Mouse (Mus musculus): Measurements from ENCODE around the gene Dio2.

Gene Dio2

DNA sequence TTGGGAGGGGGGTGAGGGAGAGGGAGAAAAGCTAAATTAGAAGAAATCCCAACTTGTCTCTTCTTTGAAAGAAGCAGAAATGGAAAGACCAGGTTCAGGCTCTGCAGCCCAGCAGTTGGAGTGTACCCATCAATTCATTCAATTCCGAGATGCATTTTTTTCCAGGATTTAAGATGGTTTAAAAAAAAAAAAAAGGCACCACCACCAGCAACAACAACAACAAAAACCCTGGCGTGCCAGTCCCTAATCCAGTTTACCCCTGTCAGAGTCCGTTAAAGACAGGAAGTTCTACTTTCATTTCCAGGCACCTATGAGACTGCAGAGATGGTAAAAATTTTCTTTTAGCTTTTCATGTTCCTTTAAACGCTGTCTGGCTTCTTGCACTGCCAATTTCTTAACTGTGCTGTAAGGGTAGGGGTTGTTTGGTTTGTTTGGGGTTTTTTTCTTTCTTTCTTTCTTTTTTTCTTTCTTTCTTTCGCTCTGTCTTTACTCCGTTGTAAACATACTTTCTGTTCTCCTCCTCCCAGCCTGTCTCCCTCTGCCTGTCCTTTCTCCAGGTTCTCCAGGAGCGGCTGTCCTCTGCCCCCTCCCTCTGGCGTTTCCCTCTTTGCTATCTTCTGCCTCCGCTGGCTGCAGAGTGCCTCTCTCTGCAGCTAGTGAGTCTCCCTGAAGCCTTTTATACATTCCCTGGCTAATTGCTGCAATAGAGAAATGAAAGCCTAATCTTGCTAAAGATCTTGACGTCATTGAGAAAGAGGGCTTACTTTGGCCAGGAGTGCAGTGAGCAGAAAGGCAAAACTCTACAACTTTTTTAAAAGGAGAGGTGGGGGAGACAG, at the start of gene Dio2:
TSS of gene Dio2 (minus strand) at position 51 of the 836 bp plus-strand sequence.
- DNase-seq (ENCODE audit: low read depth), result no peak

DNA sequence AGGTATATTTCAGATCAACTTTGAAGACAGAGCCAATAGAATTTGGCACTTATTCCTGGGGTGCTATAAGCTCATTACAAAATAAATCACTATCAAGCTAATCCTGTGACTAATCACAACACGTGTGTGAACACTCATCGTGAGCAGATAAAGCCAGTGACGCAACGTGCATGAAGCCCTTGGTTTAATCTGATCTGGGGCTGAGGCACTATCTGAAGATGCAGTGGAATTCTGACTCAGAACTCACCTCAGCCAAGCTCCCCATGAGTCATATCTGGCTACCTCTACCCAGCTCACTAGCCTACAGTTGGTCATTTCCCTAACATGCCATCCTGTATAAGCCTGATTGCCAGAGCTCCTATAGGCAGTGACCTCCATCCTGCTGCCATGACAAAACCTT, 43.2 kb upstream of the Dio2 start:
- DNase-seq (ENCODE audit: low read depth), result no peak

DNA sequence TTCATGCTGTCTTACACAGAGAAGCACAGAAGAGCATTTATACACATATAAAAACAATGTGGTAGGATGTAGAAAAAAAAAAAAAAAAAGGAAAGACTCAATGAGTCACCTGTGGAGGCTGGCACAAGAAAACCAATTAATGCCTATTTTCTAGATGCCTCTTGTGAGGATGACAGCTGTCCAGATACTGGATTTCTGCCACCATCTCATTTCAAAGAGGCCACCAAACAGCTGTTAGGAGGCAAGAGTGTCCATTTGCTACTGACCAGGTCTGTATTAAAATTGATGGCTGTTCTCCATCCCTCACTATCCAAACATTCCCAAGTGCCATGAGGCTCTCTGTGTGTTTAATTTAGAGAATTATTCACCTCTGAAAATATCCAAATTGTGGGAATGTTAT, 6.5 kb upstream of the Dio2 start:
- DNase-seq (ENCODE audit: low read depth), result no peak

- DNase-seq (ENCODE audit: low read depth), result no peak
These were observed 5.4 kb upstream of the Dio2 start for GRCm38 (mm10) chr12:90743633-90744032.

- peak; percentile 37 for DNase-seq (ENCODE audit: low read depth)
These were observed 2.2 kb upstream of the Dio2 start for GRCm38 (mm10) chr12:90740468-90740867.

- no peak for DNase-seq (ENCODE audit: low read depth)
These were observed 306 bp downstream of the Dio2 start for GRCm38 (mm10) chr12:90737932-90738331.

- no peak for DNase-seq (ENCODE audit: low read depth)
These were observed 2.8 kb downstream of the Dio2 start for GRCm38 (mm10) chr12:90735447-90735846.

DNA sequence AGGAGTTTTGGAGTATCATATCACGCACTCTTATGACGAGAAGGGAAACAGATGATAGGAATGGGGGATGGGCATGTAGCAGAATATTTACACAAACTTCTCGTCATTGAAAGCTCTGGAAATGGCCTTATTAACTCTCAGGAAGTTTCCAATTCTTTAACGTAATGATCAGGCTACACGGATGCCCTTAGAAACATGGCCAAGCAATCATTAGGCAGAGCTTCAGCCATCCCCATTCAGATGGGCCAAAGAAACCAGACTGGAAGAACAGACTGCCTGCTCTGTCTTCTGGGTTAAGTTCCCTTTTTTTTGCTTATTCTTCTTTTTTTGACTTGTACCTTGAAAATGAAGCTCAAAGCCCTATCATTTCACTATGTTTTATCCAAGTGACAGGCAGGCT, 3.7 kb downstream of the Dio2 start:
- no peak for DNase-seq (ENCODE audit: low read depth)

- no peak for DNase-seq (ENCODE audit: low read depth)
These were observed 4.5 kb downstream of the Dio2 start for GRCm38 (mm10) chr12:90733721-90734120.

DNA sequence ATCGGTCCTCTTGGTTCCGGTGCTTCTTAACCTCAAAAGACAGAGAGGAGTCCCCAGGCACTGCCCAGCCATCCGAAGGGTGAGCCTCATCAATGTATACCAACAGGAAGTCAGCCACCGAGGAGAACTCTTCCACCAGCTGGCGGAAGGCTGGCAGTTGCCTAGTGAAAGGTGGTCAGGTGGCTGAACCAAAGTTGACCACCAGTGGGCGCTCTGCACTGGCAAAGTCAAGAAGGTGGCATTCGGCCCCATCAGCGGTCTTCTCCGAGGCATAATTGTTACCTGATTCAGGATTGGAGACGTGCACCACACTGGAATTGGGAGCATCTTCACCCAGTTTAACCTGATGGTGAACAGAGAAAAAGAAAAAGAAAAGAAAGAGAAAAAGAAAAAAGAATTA, 8.6 kb downstream of the Dio2 start:
- peak; percentile 43 for DNase-seq (ENCODE audit: low read depth)

DNA sequence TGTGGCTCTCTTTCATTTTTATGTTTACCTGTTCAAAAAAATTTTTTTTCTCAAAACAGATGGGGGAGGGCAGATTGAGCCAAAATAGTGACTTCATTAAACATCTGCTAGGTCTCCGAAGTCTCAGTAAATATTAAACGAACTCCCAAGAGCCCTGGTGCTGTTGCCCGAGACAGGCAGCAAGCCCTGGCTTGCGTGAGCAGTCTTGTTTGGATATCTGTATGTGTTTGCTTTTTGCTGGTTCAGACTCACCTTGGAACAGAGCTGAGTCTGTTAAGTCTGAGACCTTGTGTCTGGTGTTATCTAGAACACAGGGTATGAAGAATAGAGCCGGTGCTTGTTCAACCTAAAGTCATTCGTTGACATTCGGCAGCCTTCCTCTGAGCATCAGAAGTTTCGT, 13.1 kb downstream of the Dio2 start:
- no peak for DNase-seq (ENCODE audit: low read depth)

DNA sequence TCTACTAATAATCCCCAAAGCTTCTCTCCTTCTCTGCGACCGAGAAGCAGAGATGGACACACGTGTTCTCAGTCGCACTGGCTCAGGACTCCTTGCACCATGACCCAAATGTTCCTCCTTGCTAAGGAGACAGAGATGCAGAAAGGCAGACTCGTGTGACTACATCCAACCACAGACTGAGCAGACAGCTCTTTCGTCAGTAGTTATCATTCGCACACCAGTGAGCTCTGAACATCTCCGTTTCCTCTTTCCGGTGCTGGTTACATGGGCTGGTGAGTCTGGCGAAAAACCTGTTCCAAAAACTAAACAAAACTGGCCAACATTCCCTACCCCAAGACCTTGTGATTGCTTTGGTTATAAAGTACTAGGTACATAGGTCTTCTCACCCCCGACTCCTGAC, 13.6 kb downstream of the Dio2 start:
- no peak for DNase-seq (ENCODE audit: low read depth)

DNA sequence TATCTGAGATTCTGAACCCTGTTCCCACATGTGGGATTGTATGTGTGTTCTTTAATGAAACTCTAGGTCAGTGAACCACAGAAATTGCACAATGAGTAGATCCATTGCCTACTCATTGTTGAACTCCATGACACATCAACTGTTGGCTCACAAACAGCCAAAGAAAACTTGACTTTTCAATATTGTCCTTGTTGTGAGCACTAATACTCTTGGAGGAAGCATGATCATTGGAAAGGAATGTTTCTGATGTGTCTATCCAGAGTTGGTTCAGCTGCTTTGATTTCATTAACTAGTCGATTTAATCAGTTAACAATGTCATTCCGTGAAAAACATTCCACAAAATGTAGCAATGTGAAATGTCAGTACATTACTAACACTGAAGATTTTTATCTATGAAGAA, 44.1 kb downstream of the Dio2 start:
- DNase-seq (ENCODE audit: low read depth), result no peak

All from c-Kit-positive CD71-negative TER-119-negative erythroid progenitor cells, embryonic 14.5 days (primary cell).